Comparison of ENCODE assay signal across 8 mouse cellular contexts in the genomic region with DNA sequence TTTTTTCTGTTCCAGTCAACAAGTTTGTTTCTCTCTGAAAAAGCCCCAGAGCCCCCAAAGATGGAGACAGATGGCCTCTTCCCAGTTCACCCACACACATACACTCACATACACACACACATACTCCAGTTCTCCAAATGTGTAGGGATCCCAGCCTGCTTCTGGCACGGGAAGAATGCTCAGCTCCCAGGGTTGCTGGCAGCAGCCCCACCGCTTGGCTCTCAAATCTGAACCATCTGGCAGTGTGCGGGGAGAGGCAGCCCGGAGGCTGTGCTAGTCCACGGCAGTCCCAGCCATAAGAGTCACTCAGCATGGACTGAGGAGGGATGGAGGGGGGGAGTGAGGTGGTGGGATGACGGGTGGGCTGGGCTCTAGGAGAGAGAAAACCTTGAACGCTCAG. TPM values are rescaled to one million over a fixed set of nuclear protein-coding genes. Genes with fewer than 3 reads are reported as not detected.
DNase-seq lines count a peak whose midpoint lies in the region; ATAC-seq lines count a peak whose summit lies in the region.

No protein-coding gene starts in this region.

- intact Hi-C loops in left cerebral cortex, postnatal 10 days (cut with DNase I): no loop called here

- H3K27me3 ChIP-seq in embryonic facial prominence, embryonic 12.5 days: no peaks in the 10 kb centered on the region
- no peaks in the 10 kb centered on the region for H3K27me3 ChIP-seq in midbrain, embryonic 16.5 days (ENCODE audit: control insufficient read depth, insufficient read depth, low read depth, low read length)

- no peak overlapping the region for H3K4me3 ChIP-seq in embryonic facial prominence, embryonic 12.5 days
- no peak overlapping the region for H3K4me3 ChIP-seq in midbrain, embryonic 16.5 days (ENCODE audit: low read depth, low read length)

- peak overlapping the region; percentile 89 for H3K27ac ChIP-seq in embryonic facial prominence, embryonic 12.5 days
- H3K27ac ChIP-seq in midbrain, embryonic 16.5 days (ENCODE audit: low read length): no peak overlapping the region

- ATAC-seq in embryonic facial prominence, embryonic 12.5 days (ENCODE audit: insufficient number of reproducible peaks, insufficient read depth, low FRiP score, low TSS enrichment): peak; percentile 88
- ATAC-seq in midbrain, embryonic 16.5 days: peak; percentile 92

- peak; percentile 32 to 57 for DNase-seq in adrenal gland, postnatal 36 days
- DNase-seq in gastrocnemius, postnatal 4 days (ENCODE audit: low spot score in 2 of 2): peak; percentile 78 to 91
- DNase-seq in kidney, adult 18-20 months: peak; percentile 53
- DNase-seq in left cerebral cortex, postnatal 10 days (ENCODE audit: extremely low spot score in 1 of 2, low spot score in 2 of 2): peak; percentile 90 to 96
- peak; percentile 62 for DNase-seq in testis, postnatal 14 days (ENCODE audit: low spot score)
- no peak for DNase-seq in thymus, postnatal 10 days (ENCODE audit: low spot score in 2 of 2)

- peaks cover 45% of the 10 kb centered on the region for H3K36me3 ChIP-seq in embryonic facial prominence, embryonic 12.5 days
- no peaks in the 10 kb centered on the region for H3K36me3 ChIP-seq in midbrain, embryonic 16.5 days (ENCODE audit: control insufficient read depth, insufficient read depth, low read length)

- H3K9ac ChIP-seq in embryonic facial prominence, embryonic 12.5 days: no peak overlapping the region
- H3K9ac ChIP-seq in midbrain, embryonic 16.5 days (ENCODE audit: low read depth, low read length): no peak overlapping the region

- peaks cover 31% of the 10 kb centered on the region for H3K4me1 ChIP-seq in embryonic facial prominence, embryonic 12.5 days
- H3K4me1 ChIP-seq in midbrain, embryonic 16.5 days (ENCODE audit: control insufficient read depth, insufficient read depth, low read length): 0 out of 2 replicates have a peak, but pooled peaks cover 7% of the 10 kb centered on the region

- 26% methylated on average over 7 of the region's 7 CpGs for WGBS in embryonic facial prominence, embryonic 12.5 days
- 31% methylated on average over 7 of the region's 7 CpGs for WGBS in midbrain, embryonic 16.5 days

- no peak overlapping the region for H3K4me2 ChIP-seq in embryonic facial prominence, embryonic 12.5 days (replicated peaks)
- no peak overlapping the region for H3K4me2 ChIP-seq in midbrain, embryonic 16.5 days (ENCODE audit: low read length)

- H3K9me3 ChIP-seq in embryonic facial prominence, embryonic 12.5 days: no peaks in the 10 kb centered on the region
- no peaks in the 10 kb centered on the region for H3K9me3 ChIP-seq in midbrain, embryonic 16.5 days (replicated peaks; ENCODE audit: control insufficient read depth, low read length, poor library complexity, severe bottlenecking)

RNA-seq across cellular contexts. Expression of gene Orm1, which starts 53.3 kb away (rescaled TPM):
- 10 to 100 TPM; 38.6 to 61.1 TPM for total RNA-seq in adrenal gland, postnatal 36 days (2021)
- polyA plus RNA-seq in embryonic facial prominence, embryonic 12.5 days (2016; fragmentation: Nextera tagmentation; extraction: Ambion mirVana): not detected in 2 replicates
- 1 to 10 TPM; 1.9 to 4.2 TPM for total RNA-seq in gastrocnemius, postnatal 4 days (2021)
- not detected for total RNA-seq in left cerebral cortex, postnatal 10 days (2021)
- polyA plus RNA-seq in midbrain, embryonic 16.5 days (2015; fragmentation: Nextera tagmentation; extraction: Ambion mirVana): not detected in 2 replicates

Comparison
In these comparisons a context has a peak if more than half of its experiments do, and no peak if none do; other contexts are left out.
1. DNase-seq: peak in adrenal gland, postnatal 36 days (2 of 2), gastrocnemius, postnatal 4 days (2 of 2), kidney, adult 18-20 months (single experiment), left cerebral cortex, postnatal 10 days (2 of 2) and testis, postnatal 14 days (single experiment); none in thymus, postnatal 10 days (0 of 2).
2. RNA of gene Orm1, which starts 53.3 kb away (total RNA-seq): 38.6 to 61.1 TPM in adrenal gland, postnatal 36 days; 1.9 to 4.2 TPM in gastrocnemius, postnatal 4 days and not detected in left cerebral cortex, postnatal 10 days; every median in the first group is over 4 times any median in the second.